Mouse (Mus musculus): ENCODE results near the gene Rundc1. TPM values are rescaled to one million over a fixed set of nuclear protein-coding genes. Genes with fewer than 3 reads are reported as not detected.
A peak's percentile ranks its signal among the peaks of the same experiment; 100 is the strongest.
"Not testable (repeated sequence)": the region's sequence is repeated elsewhere in the genome, so short reads cannot be mapped to it uniquely, and the experiment has no call there.

Gene Rundc1
- 20.8 and 21.3 TPM in 2 replicates for polyA plus RNA-seq (2015; fragmentation: Nextera tagmentation; extraction: Ambion mirVana)

DNA sequence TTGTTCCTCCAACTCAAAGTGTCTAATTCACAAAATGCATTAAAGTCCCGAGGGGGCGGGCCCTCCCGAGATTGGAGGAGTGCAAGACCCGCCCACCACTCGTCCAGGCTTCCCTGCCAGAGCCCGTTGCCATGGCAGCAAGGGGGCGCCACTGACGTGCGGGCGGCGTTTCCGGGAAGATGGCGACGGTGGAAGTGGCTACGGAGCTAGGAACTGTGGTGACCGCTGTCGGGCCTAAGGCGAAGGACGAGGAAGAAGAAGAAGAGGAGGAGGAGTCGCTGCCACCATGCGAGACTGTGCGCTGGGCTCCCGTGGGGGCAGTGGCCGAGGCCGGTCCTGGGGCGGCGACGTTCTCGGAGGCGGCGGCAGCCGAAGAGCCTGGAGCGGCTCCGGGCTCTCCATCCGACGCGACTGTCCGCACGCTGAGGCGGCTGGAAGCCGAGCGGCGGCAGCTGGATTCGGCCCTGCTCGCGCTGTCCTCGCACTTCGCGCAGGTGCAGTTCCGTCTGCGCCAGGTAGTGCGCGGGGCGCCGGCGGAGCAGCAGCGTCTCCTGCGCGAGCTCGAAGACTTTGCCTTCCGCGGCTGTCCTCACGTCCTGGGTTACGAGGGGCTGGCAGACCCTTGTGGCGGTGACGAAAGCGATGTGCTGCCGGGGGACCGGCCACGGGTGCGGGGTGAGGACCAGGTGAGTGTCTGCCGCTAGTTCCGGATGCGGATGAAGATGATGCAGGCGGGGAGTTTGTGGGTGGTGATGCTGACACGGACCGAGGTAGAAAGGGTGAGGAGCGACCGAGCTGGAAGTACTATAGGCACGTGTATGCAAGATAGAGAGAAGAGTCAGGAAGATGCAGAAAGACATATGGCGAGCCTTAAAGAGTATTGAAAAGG, at the start of gene Rundc1, which contains the start of gene Ptges3l:
Rundc1 (plus strand) TSS at position 161 of the 889 bp plus-strand sequence.
Ptges3l (minus strand) TSS at position 409 of the 889 bp plus-strand sequence.
- H3K4me2 ChIP-seq = peak within 1 kb of the TSS; percentile 79
- H3K27ac ChIP-seq = peak within 1 kb of the TSS; percentile 81
- peaks cover 27% of the 10 kb centered on the region for H3K4me1 ChIP-seq
- peak within 1 kb of the TSS; percentile 65 for H3K9ac ChIP-seq
- H3K27me3 ChIP-seq = no peaks in the 10 kb centered on the region
- H3K4me3 ChIP-seq = peak within 1 kb of the TSS; percentile 67
- peaks cover 11% of the 10 kb centered on the region for H3K36me3 ChIP-seq
- ATAC-seq (ENCODE audit: borderline replicate concordance, extremely low read depth, low FRiP score, low TSS enrichment) = peak; percentile 95
- H3K9me3 ChIP-seq = no peaks in the 10 kb centered on the region
- under 1% methylated on average over 81 of the region's 81 CpGs for WGBS

DNA sequence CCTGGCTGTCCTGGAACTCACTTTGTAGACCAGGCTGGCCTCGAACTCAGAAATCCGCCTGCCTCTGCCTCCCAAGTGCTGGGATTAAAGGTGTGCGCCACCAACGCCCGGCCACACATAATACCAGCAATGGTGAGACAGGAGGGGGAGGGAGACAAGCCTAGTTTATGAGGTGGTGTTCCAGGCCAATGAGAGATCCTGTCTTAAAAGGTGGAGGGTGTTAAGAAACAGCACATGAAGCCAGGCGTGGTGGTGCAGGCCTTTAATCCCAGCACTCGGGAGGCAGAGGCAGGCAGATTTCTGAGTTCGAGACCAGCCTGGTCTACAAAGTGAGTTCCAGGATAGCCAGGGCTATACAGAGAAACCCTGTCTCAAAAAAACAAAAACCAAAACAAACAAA, 46.7 kb upstream of the Rundc1 start:
- not testable (repeated sequence) for ATAC-seq (ENCODE audit: borderline replicate concordance, extremely low read depth, low FRiP score, low TSS enrichment); H3K36me3 ChIP-seq; H3K27ac ChIP-seq; H3K9ac ChIP-seq; H3K9me3 ChIP-seq; H3K27me3 ChIP-seq; H3K4me1 ChIP-seq; H3K4me2 ChIP-seq; H3K4me3 ChIP-seq
- 92% methylated on average over 8 of the region's 8 CpGs for WGBS

DNA sequence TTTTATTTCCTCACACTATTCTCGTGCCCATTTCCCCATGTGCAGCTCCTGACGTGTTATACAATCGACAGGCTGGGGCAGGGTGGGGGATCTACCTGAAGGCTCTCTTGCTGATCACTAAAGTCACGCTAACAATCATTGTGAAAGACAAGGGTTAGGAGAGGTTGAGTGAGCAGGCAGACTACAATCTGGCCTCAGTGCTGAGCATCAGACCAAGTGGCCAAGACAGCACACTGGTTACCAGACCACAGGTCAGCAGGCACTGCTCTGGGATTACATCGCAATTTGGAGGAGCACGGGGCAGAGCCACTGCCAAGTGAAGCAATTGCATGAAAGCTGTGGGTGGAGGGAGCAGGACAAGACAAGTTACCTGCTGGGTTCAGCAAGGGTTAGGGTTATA, 46.0 kb upstream of the Rundc1 start:
- Histone ChIP-seq H3K4me1 (no peaks in the 10 kb centered on the region), H3K36me3 (no peaks in the 10 kb centered on the region), H3K9ac (no peak overlapping the region), H3K9me3 (no peaks in the 10 kb centered on the region), H3K4me3 (no peak overlapping the region), H3K27ac (no peak overlapping the region), H3K4me2 (no peak overlapping the region), H3K27me3 (no peaks in the 10 kb centered on the region)
- ATAC-seq (ENCODE audit: borderline replicate concordance, extremely low read depth, low FRiP score, low TSS enrichment) = no peak
- 78% methylated on average over 6 of the region's 6 CpGs for WGBS

DNA sequence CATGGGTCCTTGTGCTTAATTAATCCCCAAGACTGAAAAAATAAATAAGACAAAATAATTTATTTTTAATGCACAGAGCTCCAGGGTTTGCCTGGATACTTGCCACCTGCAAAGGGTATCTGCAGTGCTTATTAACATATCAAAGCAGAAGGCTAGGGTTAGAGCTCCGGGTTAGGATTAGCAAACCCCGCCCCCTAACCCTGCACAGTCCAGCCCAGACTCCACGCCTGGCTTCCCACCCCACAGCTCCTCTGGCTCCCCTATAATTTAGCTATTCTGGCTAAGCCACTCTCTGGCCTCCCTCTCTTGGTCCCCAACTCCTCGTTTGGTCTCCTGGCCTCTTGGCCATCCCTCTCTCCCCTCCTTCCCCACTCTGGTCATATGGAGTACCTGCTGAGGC, 43.1 kb upstream of the Rundc1 start:
- H3K36me3 ChIP-seq = no peaks in the 10 kb centered on the region
- H3K4me2 ChIP-seq = no peak overlapping the region
- no peak overlapping the region for H3K9ac ChIP-seq
- H3K9me3 ChIP-seq = no peaks in the 10 kb centered on the region
- H3K4me3 ChIP-seq = no peak overlapping the region
- WGBS = 23% methylated on average over 4 of the region's 4 CpGs
- no peak overlapping the region for H3K27ac ChIP-seq
- ATAC-seq (ENCODE audit: borderline replicate concordance, extremely low read depth, low FRiP score, low TSS enrichment) = no peak
- no peaks in the 10 kb centered on the region for H3K4me1 ChIP-seq
- no peaks in the 10 kb centered on the region for H3K27me3 ChIP-seq

DNA sequence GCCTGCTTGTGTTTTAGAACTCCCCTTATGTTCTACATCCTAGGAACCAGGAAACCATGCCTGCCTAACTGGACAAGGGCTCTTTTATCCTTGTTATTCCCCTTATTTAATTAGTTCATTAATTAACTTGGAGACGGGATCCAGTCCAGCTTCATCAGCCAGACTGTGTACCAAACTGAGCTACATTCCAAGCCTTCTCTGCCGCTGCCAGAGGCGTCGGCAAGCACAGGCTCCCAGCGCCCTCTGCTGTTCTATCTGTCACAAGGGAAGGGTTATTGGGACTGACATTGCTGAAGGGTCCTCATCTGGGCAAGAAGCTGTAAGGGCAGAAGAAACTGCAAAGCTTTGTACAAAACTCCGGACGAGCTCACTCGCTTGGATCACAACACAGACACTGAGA, 29.8 kb upstream of the Rundc1 start:
- Histone ChIP-seq H3K36me3 (no peaks in the 10 kb centered on the region), H3K9me3 (no peaks in the 10 kb centered on the region), H3K27me3 (no peaks in the 10 kb centered on the region), H3K9ac (no peak overlapping the region), H3K27ac (no peak overlapping the region), H3K4me1 (no peaks in the 10 kb centered on the region), H3K4me3 (no peak overlapping the region), H3K4me2 (no peak overlapping the region)
- WGBS = 1% methylated on average over 8 of the region's 8 CpGs
- ATAC-seq (ENCODE audit: borderline replicate concordance, extremely low read depth, low FRiP score, low TSS enrichment) = no peak

DNA sequence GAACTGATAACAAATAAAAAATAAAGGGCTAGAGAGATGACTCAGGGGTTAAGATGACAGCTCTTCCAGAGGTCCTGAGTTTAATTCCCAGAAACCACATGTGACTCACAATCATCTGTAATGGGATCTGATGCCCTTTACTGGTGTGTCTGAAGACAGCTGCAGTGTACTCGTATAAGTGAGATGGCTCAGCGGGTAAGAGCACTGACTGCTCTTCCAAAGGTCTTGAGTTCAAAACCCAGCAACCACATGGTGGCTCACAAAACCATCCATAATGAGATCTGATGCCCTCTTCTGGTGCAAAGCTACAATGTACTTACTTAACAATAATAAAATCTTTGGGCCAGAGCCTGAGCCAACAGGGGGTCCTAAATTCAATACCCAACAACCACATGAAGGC, 9.6 kb upstream of the Rundc1 start:
- H3K36me3 ChIP-seq = peaks cover 28% of the 10 kb centered on the region
- no peak for ATAC-seq (ENCODE audit: borderline replicate concordance, extremely low read depth, low FRiP score, low TSS enrichment)
- WGBS = 77% methylated on average over 2 of the region's 2 CpGs

DNA sequence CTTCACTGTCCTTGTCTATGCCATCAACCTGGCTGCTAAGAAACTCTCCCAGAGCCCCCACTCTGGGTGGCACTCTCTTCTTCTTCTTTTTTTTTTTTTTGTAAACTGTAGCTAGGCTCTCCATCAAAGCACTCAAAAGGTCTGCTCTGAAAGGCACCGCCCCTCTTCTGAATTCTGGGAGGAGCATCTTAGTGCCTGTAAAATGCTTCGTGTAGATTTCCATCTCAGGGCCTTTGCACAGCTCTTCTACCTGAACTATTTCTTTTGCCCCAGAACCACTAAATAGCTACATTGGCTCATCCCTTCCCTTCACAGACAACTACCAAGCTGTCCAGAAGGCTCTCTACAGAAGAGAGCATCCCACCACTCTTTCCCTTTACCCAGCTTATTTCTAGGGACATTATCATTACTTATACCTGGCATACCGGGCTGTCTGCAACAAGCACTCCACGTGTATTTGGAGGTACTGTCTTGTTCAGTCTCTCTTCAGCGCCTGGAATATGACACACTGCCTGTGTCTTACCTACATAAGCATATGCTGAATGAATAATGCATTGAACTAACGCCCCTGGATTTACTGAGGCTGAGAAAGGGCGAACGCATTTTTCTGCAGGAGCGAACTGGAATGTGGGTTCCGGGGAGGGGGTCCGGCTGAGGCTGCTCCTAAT, 8.3 kb upstream of the Rundc1 start:
- ATAC-seq (ENCODE audit: borderline replicate concordance, extremely low read depth, low FRiP score, low TSS enrichment) = 0 out of 2 replicates have a peak, but pooled peaks have one; percentile 4
- H3K36me3 ChIP-seq = peaks cover 15% of the 10 kb centered on the region

More for the DNA sequence above, 9.6 kb upstream of the Rundc1 start:
- H3K27ac ChIP-seq = no peak overlapping the region
- H3K4me2 ChIP-seq = no peak overlapping the region
- peaks cover 7% of the 10 kb centered on the region for H3K4me1 ChIP-seq
- H3K9ac ChIP-seq = no peak overlapping the region
- H3K27me3 ChIP-seq = no peaks in the 10 kb centered on the region
- H3K4me3 ChIP-seq = no peak overlapping the region
- H3K9me3 ChIP-seq = no peaks in the 10 kb centered on the region

DNA sequence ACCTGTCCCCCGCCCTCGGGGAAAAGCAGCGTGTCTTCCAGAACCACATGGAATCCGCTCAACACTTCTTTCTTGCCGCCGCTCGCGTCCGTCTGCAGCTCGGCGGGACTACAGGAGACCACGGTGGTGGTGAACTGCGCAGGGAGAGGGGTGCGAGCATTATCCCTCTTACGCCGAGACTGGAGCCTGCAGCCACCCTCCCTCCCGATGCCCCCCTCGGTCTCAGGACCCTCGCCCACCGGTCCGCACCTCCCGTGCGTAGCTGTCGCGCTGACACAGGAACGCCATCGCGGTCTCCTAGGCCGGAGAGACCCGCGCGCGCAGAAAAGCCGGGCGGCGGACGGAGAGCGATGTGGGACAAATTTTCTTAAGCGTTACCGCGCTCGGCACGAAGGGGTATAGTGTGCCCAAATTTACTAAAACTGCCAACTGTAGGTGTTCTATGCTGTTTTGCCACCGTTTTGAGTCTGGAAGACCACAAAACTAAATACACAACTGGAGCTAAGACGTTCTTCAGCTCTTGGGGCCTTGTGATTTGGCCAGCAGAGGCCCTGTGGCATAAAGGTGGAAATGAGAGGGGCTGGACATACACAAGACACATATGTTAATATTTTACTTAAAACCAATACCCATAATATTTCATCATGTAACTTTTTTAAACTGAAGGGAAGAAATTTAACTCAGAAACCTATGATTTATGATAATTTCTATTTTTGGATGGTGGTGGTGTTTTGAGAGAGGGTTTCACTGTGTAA, 7.6 kb upstream of the Rundc1 start, which contains the start of gene Aarsd1:
Aarsd1 (minus strand) TSS at position 515 of the 755 bp plus-strand sequence.
- Histone ChIP-seq H3K4me1 (peaks cover 7% of the 10 kb centered on the region), H3K9ac (peak within 1 kb of the TSS; percentile 89), H3K27me3 (no peaks in the 10 kb centered on the region), H3K4me2 (peak within 1 kb of the TSS; percentile 70), H3K4me3 (peak within 1 kb of the TSS; percentile 96), H3K36me3 (peaks cover 8% of the 10 kb centered on the region), H3K9me3 (no peaks in the 10 kb centered on the region), H3K27ac (peak within 1 kb of the TSS; percentile 68)
- WGBS = under 1% methylated on average over 45 of the region's 45 CpGs
- ATAC-seq (ENCODE audit: borderline replicate concordance, extremely low read depth, low FRiP score, low TSS enrichment) = peak; percentile 75; the same call in 1 of the 2 replicates

More for the DNA sequence above, 8.3 kb upstream of the Rundc1 start:
- Histone ChIP-seq H3K27me3 (no peaks in the 10 kb centered on the region), H3K27ac (peak overlapping the region; percentile 68), H3K4me2 (peak overlapping the region; percentile 70), H3K4me3 (peak overlapping the region; percentile 96), H3K9ac (peak overlapping the region; percentile 89), H3K9me3 (no peaks in the 10 kb centered on the region), H3K4me1 (peaks cover 7% of the 10 kb centered on the region)
- under 1% methylated on average over 11 of the region's 11 CpGs for WGBS

DNA sequence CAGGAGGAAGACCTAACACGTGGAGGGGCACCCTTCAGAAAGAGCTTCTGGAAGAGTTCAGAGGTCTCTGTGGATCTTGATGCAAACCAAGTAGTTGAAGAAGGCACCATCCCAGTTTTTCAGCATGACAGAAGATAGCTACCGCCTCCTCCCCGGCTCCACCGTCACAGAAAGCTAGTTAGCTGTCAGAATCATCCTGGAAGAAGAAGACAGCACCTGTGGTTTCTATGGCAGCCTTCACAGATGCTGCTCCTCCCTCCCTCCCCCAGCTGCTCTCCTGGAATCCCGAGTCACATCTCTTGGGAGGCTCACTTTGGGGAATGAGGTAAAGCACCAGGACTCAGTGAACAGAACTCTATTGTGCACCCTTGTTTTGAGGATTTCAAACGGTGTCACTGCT, 5.9 kb upstream of the Rundc1 start:
- no peak for ATAC-seq (ENCODE audit: borderline replicate concordance, extremely low read depth, low FRiP score, low TSS enrichment)
- no peak overlapping the region for H3K9ac ChIP-seq

DNA sequence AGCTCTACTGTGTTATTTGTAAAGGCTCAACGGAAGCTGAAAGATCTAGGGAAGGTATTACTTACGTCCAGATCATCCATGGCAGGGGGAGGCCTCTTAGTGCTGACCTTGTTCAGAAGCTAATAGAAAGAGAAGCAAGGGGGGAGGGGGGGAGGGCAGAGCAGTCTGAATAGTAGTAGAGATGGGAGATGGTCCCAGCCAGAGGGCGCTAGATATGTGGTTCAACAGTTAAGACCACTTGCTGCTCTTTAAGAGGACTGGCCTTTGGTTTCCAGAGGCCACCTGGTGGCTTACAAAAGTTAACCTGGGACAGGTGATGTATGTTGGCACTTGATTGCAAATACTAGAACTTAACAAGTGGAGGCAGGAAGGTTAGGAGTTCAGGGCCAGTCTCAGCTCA, 5.3 kb upstream of the Rundc1 start:
- Histone ChIP-seq H3K36me3 (no peaks in the 10 kb centered on the region), H3K4me2 (no peak overlapping the region), H3K27me3 (no peaks in the 10 kb centered on the region), H3K4me1 (peaks cover 16% of the 10 kb centered on the region), H3K9me3 (no peaks in the 10 kb centered on the region), H3K9ac (no peak overlapping the region), H3K27ac (no peak overlapping the region), H3K4me3 (no peak overlapping the region)
- no peak for ATAC-seq (ENCODE audit: borderline replicate concordance, extremely low read depth, low FRiP score, low TSS enrichment)
- 34% methylated on average over 3 of the region's 3 CpGs for WGBS

More for the DNA sequence above, 5.9 kb upstream of the Rundc1 start:
- Histone ChIP-seq H3K27ac (no peak overlapping the region), H3K9me3 (no peaks in the 10 kb centered on the region), H3K4me1 (peaks cover 14% of the 10 kb centered on the region), H3K27me3 (no peaks in the 10 kb centered on the region), H3K4me3 (no peak overlapping the region), H3K36me3 (no peaks in the 10 kb centered on the region), H3K4me2 (no peak overlapping the region)
- 50% methylated on average over 6 of the region's 6 CpGs for WGBS

DNA sequence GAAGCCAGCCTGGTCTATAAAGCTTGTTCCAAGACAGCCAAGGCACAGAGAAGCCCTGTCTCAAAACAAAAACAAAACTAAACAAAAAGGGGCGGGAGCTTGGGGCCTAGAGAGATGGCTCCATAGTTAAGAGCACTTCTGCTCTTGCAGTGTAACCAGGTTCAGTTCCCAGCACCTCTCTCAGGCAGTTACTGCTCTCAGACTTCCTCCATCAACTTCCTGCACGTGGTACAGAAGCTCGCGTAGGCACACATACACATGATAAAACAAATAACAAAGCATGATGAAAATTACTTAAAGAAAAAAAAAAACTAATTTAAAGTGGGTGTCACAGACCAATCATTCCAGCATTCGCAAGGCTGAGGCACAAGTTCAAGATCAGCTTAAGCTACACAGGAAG, 4.7 kb upstream of the Rundc1 start:
- Histone ChIP-seq H3K4me1 (peaks cover 16% of the 10 kb centered on the region), H3K9me3 (no peaks in the 10 kb centered on the region), H3K4me3 (no peak overlapping the region), H3K27me3 (no peaks in the 10 kb centered on the region), H3K9ac (no peak overlapping the region), H3K36me3 (no peaks in the 10 kb centered on the region), H3K27ac (no peak overlapping the region), H3K4me2 (no peak overlapping the region)
- no peak for ATAC-seq (ENCODE audit: borderline replicate concordance, extremely low read depth, low FRiP score, low TSS enrichment)
- 74% methylated on average over 5 of the region's 5 CpGs for WGBS
